Mouse (Mus musculus) liver, embryonic 11.5 days (tissue): ENCODE measurements at regions not wholly inside any gene's neighbourhood (a gene's known extent, or its start where the extent isn't known, plus 50 kb on each side); places are given as distances from the start of the nearest gene placed in this dataset.

ENCODE experiments used
- ATAC-seq: fragments of 200-750 bp; cut with Nextera tagmentation; replicated peaks from 2 replicates; pipeline ENCODE4 v1.8.0; 2017; ENCODE audit warnings: moderate number of reproducible peaks, mild to moderate bottlenecking, moderate TSS enrichment, moderate library complexity; ENCODE audit not compliant: low FRiP score
- DNase-seq: peaks from one replicate; pipeline ENCODE4 v3.0.0-alpha.2; 2017; ENCODE audit warnings: low spot score
- H3K27ac ChIP-seq: fragments of 300-500 bp; sonication (generic); 2 replicates; pipeline ENCODE4 v1.5.1; 2014; ENCODE audit warnings: mild to moderate bottlenecking, low read depth, low read length, control low read depth
- H3K27me3 ChIP-seq: fragments of 300-500 bp; sonication (generic); replicated peaks from 2 replicates; pipeline ENCODE4 v1.6.1; 2014; ENCODE audit warnings: low read length, mixed read lengths; ENCODE audit not compliant: control insufficient read depth, insufficient read depth
- H3K36me3 ChIP-seq: fragments of 300-500 bp; sonication (generic); 2 replicates; pipeline ENCODE4 v1.6.1; 2014; ENCODE audit warnings: mild to moderate bottlenecking, low read length, moderate library complexity, mixed read lengths; ENCODE audit not compliant: control insufficient read depth, insufficient read depth
- H3K4me1 ChIP-seq: fragments of 300-500 bp; sonication (generic); replicated peaks from 2 replicates; pipeline ENCODE4 v1.6.1; 2014; ENCODE audit warnings: low read length, mixed read lengths; ENCODE audit not compliant: control insufficient read depth, insufficient read depth
- H3K4me2 ChIP-seq: fragments of 300-500 bp; sonication (generic); 2 replicates; pipeline ENCODE4 v1.6.1; 2014; ENCODE audit warnings: mild to moderate bottlenecking, control low read depth, moderate library complexity
- H3K4me3 ChIP-seq: fragments of 300-500 bp; sonication (generic); 2 replicates; pipeline ENCODE4 v1.5.1; 2014; ENCODE audit warnings: low read depth, low read length, control low read depth
- H3K9ac ChIP-seq: fragments of 300-500 bp; sonication (generic); 2 replicates; pipeline ENCODE4 v1.6.1; 2014; ENCODE audit warnings: low read depth, low read length, control low read depth
- H3K9me3 ChIP-seq: fragments of 300-500 bp; sonication (generic); 2 replicates; pipeline ENCODE4 v1.6.1; 2016; ENCODE audit warnings: low read length, inconsistent platforms, mixed read lengths; ENCODE audit not compliant: control insufficient read depth
- WGBS: fragments of 180-500 bp; shearing (Covaris S2); extraction: QIAGEN DNeasy Blood & Tissue Kit; methylation state at CpG from one replicate; pipeline ENCODE4 v1.1.7; 2014; 5-methylcytosine and 5-hydroxymethylcytosine counted together

GRCm38 (mm10) chr4:6512749-6513364, 1719.7 kb upstream of the Impad1 start:
- H3K4me1 ChIP-seq: no peaks in the 10 kb centered on the region
- no peaks in the 10 kb centered on the region for H3K27me3 ChIP-seq
- 21% methylated on average over 12 of the region's 12 CpGs for WGBS
- H3K27ac ChIP-seq: no peak overlapping the region
- H3K36me3 ChIP-seq: no peaks in the 10 kb centered on the region
- ATAC-seq (peak; percentile 79), DNase-seq (peak; percentile 78)
- no peak overlapping the region for H3K4me3 ChIP-seq
- no peak overlapping the region for H3K9ac ChIP-seq
- H3K4me2 ChIP-seq: no peak overlapping the region
- no peaks in the 10 kb centered on the region for H3K9me3 ChIP-seq

DNA sequence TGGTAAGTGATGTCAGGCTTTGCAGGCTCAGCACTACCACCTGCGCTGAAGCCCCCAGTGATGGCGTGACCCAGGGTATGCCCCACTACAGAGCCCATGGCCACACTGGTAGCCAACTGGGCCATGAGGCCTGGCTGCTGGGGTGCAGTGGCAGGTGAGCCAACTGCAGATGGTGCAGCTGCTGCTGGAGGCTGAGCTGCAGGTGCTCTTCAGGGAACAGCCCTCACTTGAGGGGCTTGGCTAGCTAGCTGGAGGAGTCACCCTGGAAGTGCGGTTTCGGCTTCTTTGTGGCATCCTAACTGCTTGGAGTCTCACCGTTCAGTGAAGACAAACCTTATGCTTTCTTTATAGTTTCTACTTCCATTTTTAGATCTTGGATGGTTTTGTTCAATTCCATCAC, 1714.9 kb upstream of the Impad1 start:
- DNase-seq: no peak
- no peak overlapping the region for H3K27ac ChIP-seq
- H3K4me2 ChIP-seq: no peak overlapping the region
- no peak overlapping the region for H3K9ac ChIP-seq
- no peaks in the 10 kb centered on the region for H3K9me3 ChIP-seq
- H3K4me1 ChIP-seq: no peaks in the 10 kb centered on the region
- H3K27me3 ChIP-seq: no peaks in the 10 kb centered on the region
- H3K4me3 ChIP-seq: no peak overlapping the region
- WGBS: 83% methylated on average over 5 of the region's 5 CpGs
- H3K36me3 ChIP-seq: no peaks in the 10 kb centered on the region
- ATAC-seq: no peak
